Mouse (Mus musculus) kidney, embryonic 14.5 days (tissue): ENCODE results near the gene Zfp273. TPM values are rescaled to one million over a fixed set of nuclear protein-coding genes. Genes with fewer than 3 reads are reported as not detected.
"Not testable (repeated sequence)": the region's sequence is repeated elsewhere in the genome, so short reads cannot be mapped to it uniquely, and the experiment has no call there.

ENCODE experiments used
- ATAC-seq: fragments of 200-750 bp; cut with Nextera tagmentation; 2 replicates; pipeline ENCODE4 v1.8.0; 2017; ENCODE audit warnings: moderate number of reproducible peaks, mild to moderate bottlenecking, moderate TSS enrichment, moderate library complexity; ENCODE audit not compliant: low FRiP score, low TSS enrichment
- H3K27ac ChIP-seq: fragments of 300-500 bp; sonication (generic); 2 replicates; pipeline ENCODE4 v1.5.1; 2014; ENCODE audit warnings: low read depth, mild to moderate bottlenecking, low read length, moderate library complexity, mixed read lengths
- H3K27me3 ChIP-seq: fragments of 300-500 bp; sonication (generic); 2 replicates; pipeline ENCODE4 v1.6.1; 2014; ENCODE audit warnings: mild to moderate bottlenecking, low read length; ENCODE audit not compliant: control insufficient read depth, insufficient read depth
- H3K36me3 ChIP-seq: fragments of 300-500 bp; sonication (generic); 2 replicates; pipeline ENCODE4 v1.6.1; 2014; ENCODE audit warnings: low read length, mixed read lengths; ENCODE audit not compliant: control insufficient read depth, insufficient read depth
- H3K4me1 ChIP-seq: fragments of 300-500 bp; sonication (generic); 2 replicates; pipeline ENCODE4 v1.6.1; 2014; ENCODE audit warnings: low read length, mixed read lengths; ENCODE audit not compliant: control insufficient read depth, insufficient read depth
- H3K4me2 ChIP-seq: fragments of 300-500 bp; sonication (generic); replicated peaks from 2 replicates; pipeline ENCODE4 v1.6.1; 2014; ENCODE audit warnings: low read depth, mild to moderate bottlenecking, low read length
- H3K4me3 ChIP-seq: fragments of 300-500 bp; sonication (generic); 2 replicates; pipeline ENCODE4 v1.5.1; 2014; ENCODE audit warnings: mild to moderate bottlenecking, low read length
- H3K9ac ChIP-seq: fragments of 300-500 bp; sonication (generic); 2 replicates; pipeline ENCODE4 v1.6.1; 2014; ENCODE audit warnings: low read depth, mild to moderate bottlenecking, low read length, moderate library complexity
- H3K9me3 ChIP-seq: fragments of 300-500 bp; sonication (generic); 2 replicates; pipeline ENCODE4 v1.6.1; 2016; ENCODE audit warnings: low read length; ENCODE audit not compliant: control insufficient read depth
- WGBS: fragments of 180-500 bp; shearing (Covaris S2); extraction: QIAGEN DNeasy Blood & Tissue Kit; methylation state at CpG from one replicate; pipeline ENCODE4 v1.1.7; 2014; 5-methylcytosine and 5-hydroxymethylcytosine counted together
- polyA plus RNA-seq: library from polyadenylated mRNA; unstranded; fragments of >200 nt; fragmentation: Nextera tagmentation; extraction: Ambion mirVana; gene quantifications from 2 replicates; pipeline ENCODE4 v1.2.1, GENCODE M21; 2014

Gene Zfp273
- 7.3 and 8.8 TPM in 2 replicates for polyA plus RNA-seq

DNA sequence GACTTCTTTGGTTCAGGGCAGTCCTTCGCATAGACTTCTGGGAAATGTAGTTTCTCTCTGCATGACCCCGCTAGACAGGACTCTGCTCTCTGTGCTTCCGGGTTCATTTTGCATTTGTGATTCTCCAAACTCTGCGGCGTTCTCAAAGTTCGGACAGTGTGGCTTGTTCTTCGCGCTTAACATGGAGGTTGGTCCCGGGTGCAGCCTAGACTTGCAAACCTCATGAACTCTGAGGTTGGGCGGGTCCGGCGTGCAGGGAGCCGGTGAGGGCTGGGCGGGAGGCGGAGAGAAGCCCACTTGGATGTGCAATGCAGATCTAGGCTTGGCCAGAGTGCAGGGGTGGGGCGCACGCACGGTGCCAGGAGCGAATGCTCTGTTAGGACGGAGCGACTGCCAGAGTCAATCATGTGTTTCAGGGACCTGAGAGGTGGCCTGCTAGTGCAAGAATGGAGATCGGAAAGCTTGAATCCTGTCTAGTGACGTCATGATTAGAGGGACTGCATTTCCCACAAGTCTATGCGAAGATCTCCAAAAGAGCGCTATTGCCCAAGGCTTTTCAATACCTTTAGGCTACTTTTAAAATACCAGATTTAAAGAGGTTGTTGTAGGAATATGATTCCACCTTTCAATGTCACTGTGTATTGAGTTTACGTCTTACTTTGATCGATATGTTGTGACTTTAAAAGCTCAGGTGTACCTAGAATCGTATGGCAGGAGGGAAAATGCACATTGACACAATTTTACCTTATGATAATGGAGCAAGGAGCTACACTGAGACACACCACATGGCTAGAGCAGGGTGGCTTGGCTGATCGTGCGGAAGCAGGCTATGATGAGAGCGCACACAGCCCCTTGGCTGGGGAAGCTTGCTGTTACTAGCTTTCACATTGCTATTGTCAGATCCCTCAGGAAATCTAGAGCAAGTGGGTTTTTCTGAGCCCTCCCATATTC, at the start of gene Zfp273:
Zfp273 (plus strand) TSS at position 31 of the 951 bp plus-strand sequence.
- Histone ChIP-seq H3K27ac (peak within 1 kb of the TSS; percentile 85), H3K4me1 (no peaks in the 10 kb centered on the region), H3K4me3 (peak within 1 kb of the TSS; percentile 88), H3K4me2 (peak within 1 kb of the TSS; percentile 68), H3K27me3 (no peaks in the 10 kb centered on the region), H3K9me3 (no peaks in the 10 kb centered on the region), H3K9ac (peak within 1 kb of the TSS; percentile 63; the same call in 1 of the 2 replicates), H3K36me3 (no peaks in the 10 kb centered on the region)
- 5% methylated on average over 31 of the region's 31 CpGs for WGBS
- ATAC-seq = peak; percentile 96

DNA sequence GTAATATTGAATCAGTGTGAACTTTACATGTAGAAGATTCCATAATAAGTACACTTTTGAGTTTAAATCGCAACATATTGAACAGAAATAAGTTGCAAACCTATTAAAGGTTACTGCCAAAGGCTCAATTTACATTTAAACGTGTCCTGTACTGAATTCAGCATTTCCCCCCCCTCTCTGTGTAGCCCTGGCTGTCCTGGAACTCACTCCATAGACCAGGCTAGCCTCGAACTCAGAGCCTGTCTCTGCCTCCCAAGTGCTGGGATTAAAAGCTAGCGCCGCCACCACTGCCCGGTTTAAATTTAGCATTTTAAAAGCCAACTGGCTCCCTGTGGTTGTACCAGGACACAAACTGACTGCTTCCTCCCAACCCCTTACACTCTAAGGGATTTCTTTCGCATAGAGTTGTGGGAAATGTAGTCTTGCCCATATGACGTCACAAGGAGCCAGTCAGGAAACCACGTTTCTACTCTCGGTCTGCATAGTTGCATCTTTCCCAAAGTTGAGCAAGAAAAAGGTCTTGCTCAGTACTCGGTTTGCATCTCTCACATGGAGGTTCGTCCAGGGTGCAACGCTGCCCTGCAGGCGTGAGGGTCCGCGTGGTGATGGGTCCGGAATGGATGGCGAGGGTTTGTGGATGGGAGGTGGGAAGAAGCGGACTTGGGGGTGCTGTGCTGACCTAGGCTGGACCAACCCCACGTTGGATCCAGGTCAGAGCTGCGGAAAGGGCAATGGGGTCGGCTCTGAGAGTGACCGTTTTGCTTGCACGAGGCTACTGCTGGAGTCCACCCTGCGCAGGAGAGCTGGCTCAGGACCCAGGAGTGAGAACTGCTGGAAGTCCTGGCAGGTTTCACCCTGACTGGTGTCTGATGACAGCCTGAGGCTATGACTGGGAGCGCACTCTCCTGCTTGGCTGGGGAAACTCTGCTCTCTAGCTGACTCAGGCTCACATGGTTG, 34.0 kb upstream of the Zfp273 start, which contains the start of gene Zfp493:
Zfp493 (plus strand) TSS at position 429 of the 957 bp plus-strand sequence.
- 8% methylated on average over 26 of the region's 26 CpGs for WGBS
- peak; percentile 97 for ATAC-seq
- H3K27ac ChIP-seq = no peak within 1 kb of the TSS

DNA sequence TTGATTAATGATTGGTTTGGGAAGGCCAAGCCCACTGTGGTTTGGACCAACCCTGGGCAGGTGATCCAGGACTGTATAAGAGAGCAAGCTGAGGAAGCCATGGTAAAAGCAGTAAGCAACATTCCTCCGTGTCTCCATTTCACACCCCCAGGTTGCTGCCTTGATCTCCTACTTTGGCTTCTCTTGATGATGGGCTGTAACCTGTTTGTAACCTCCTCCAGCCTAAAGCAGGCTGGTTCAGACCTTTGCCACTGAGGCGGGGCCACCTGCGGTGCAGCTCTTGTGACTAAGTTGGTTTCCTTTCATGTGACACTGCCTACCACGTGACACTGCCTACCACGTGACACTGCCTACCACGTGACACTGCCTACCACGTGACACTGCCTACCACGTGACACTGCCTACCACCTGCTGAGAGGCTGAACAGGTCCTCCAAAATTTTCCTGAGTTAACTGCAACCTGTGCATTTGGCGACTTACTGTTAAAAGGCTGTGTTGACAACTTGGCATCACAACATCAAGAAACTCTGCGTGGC, 21.6 kb upstream of the Zfp273 start:
- no peak overlapping the region for H3K4me3 ChIP-seq
- no peak overlapping the region for H3K27ac ChIP-seq
- H3K36me3 ChIP-seq = no peaks in the 10 kb centered on the region
- no peak overlapping the region for H3K9ac ChIP-seq
- 97% methylated on average over 10 of the region's 10 CpGs for WGBS
- H3K27me3 ChIP-seq = no peaks in the 10 kb centered on the region
- ATAC-seq = no peak
- H3K9me3 ChIP-seq = peaks cover 4% of the 10 kb centered on the region; the same call in 1 of the 2 replicates
- no peak overlapping the region for H3K4me2 ChIP-seq
- H3K4me1 ChIP-seq = no peaks in the 10 kb centered on the region

More for the DNA sequence above, 34.0 kb upstream of the Zfp273 start, which contains the start of gene Zfp493:
- Histone ChIP-seq H3K4me1 (0 out of 2 replicates have a peak, but pooled peaks cover 2% of the 10 kb centered on the region), H3K4me3 (peak within 1 kb of the TSS; percentile 77), H3K4me2 (peak within 1 kb of the TSS; percentile 74), H3K9ac (peak within 1 kb of the TSS; percentile 63), H3K9me3 (no peaks in the 10 kb centered on the region), H3K27me3 (no peaks in the 10 kb centered on the region), H3K36me3 (no peaks in the 10 kb centered on the region)

DNA sequence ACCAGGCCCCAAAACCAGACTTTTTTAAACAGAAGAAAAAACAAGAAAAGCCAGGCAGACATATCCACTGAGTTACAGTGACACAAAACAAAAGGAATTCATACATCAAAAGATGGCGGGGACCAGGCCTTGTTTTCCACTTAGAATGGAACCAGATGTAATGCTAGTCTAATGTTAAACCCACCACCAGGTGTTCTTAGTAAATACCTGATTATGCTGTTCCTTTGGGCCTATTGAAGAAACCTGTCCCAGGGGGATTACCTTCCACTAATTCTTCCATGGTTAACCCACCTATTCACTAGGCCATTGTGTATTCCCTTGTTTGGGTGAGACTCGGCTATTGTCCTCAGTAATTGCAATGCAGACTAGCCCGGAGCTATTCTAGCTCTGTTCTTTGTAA, 14.9 kb upstream of the Zfp273 start:
- Histone ChIP-seq H3K4me2 (no peak overlapping the region), H3K27ac (no peak overlapping the region), H3K9me3 (no peaks in the 10 kb centered on the region), H3K4me3 (no peak overlapping the region), H3K9ac (no peak overlapping the region), H3K4me1 (no peaks in the 10 kb centered on the region), H3K27me3 (no peaks in the 10 kb centered on the region), H3K36me3 (no peaks in the 10 kb centered on the region)
- WGBS = 76% methylated on average over 3 of the region's 3 CpGs
- no peak for ATAC-seq

DNA sequence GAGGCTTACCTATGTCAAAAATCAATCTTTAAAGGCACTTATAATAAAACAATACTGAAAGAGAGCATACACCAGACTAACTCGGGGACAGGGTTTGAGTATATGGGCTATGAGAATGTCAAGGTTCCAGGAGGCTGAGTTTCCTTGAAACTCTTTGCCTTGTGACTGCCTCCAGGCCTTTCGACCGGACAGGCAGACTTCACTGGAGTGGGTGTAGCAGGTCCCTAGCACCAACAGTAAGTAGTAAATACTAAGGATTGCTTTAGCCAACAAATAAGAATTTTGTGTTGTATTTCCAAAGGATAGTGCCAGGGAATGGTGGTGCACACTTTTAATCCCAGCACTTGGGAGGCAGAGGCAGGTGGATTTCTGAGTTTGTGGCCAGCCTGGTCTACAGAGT, 14.4 kb upstream of the Zfp273 start:
- H3K36me3 ChIP-seq, H3K27me3 ChIP-seq, H3K4me3 ChIP-seq, H3K9ac ChIP-seq, H3K4me1 ChIP-seq, H3K4me2 ChIP-seq, H3K9me3 ChIP-seq, ATAC-seq, H3K27ac ChIP-seq: not testable (repeated sequence)
- 89% methylated on average over 3 of the region's 3 CpGs for WGBS

DNA sequence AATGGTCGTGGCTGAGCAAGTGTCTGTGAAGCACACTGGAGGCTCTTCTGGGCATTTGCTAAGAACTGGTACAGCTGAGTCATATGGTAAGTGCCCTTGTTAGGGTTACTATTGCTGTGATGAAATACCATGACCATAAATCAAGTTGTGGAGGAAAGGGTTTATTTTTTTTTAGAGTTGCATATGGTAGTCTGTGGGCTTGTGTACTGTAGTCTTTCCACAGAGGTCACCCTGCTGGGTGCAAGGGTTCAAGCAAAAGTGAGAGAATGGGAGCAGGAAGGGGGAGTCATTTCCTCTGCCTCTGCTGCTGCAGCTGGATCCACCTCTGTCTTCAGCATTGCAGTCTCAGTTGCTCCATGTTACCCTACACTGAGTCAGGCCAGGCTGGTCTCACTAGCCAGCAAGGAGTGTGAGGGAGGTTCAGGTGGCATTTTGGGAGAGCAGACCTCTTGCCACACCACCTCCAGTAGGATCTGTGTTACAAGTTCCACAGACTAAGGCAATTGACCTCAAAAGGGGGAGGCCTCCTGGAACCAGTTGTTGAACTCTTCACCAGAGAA, 1.8 kb upstream of the Zfp273 start:
- H3K36me3 ChIP-seq = no peaks in the 10 kb centered on the region
- 63% methylated on average over 1 of the region's 1 CpGs for WGBS
- no peak overlapping the region for H3K4me3 ChIP-seq
- no peak overlapping the region for H3K9ac ChIP-seq
- no peak overlapping the region for H3K27ac ChIP-seq
- H3K9me3 ChIP-seq = no peaks in the 10 kb centered on the region
- H3K4me2 ChIP-seq = no peak overlapping the region
- H3K4me1 ChIP-seq = no peaks in the 10 kb centered on the region
- ATAC-seq = no peak
- no peaks in the 10 kb centered on the region for H3K27me3 ChIP-seq

DNA sequence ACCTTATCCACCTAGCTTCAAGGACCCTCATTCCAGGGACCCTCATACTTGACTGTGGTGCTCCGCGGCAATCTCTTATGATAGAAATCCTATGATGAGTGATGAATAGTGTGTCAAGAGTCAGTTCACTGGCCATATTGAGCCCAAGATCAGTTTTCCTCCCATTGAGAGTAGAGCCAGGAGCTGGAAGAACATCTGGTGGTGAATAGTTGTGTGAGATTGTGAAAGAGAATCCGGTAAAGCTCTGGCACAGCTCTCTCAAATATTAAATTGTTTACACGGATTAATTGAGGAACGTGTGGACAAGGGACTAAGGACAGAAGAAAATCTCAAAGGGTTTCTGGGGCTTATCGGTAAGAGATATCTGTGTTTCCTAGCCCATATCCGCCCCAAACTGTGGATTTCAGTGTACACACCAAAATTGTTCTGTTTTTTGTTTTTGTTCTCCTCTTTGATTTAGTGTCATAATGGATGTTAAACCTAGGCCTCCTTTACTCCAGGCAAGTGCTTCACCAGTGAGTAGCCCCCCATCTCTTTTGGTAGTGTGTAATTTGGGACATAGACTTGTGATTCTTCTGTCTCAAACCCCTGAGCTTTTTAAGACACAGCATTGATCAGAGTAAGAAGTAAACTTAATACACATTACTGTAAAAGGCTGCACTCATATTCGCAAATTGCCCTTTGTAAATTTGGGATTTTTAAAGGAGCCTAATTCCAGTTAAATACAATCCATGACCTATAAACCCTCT, 405 bp upstream of the Zfp273 start:
- H3K36me3 ChIP-seq = no peaks in the 10 kb centered on the region
- H3K4me1 ChIP-seq = no peaks in the 10 kb centered on the region
- peak overlapping the region; percentile 68 for H3K4me2 ChIP-seq
- no peaks in the 10 kb centered on the region for H3K27me3 ChIP-seq
- no peaks in the 10 kb centered on the region for H3K9me3 ChIP-seq
- no peak overlapping the region for H3K9ac ChIP-seq
- 80% methylated on average over 8 of the region's 8 CpGs for WGBS
- H3K27ac ChIP-seq = 0 out of 2 replicates have a peak overlapping the region, but pooled peaks have one; percentile 85
- ATAC-seq = no peak; the same call in 1 of the 2 replicates
- peak overlapping the region; percentile 88 for H3K4me3 ChIP-seq

DNA sequence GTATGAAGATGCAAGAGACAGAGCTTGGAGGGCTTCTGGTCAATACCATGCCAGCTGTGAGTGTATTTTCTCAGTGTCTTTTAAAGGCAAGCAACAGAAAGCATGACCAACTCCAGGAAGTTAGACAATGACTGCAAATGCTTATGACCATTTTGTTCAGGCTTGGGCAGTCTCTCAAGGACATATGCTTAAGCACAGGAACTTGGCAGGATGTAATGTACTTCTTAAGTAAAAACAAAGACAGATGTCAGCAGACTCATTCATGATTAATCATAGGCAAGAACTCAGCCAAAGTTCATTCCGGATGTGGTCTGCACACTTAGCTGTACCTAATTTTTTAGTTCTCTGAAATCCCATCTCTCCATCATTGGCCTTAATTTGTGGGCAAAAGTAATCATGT, 5.1 kb downstream of the Zfp273 start:
- H3K4me2 ChIP-seq = no peak overlapping the region
- H3K4me1 ChIP-seq = no peaks in the 10 kb centered on the region
- no peaks in the 10 kb centered on the region for H3K9me3 ChIP-seq
- ATAC-seq = no peak
- no peak overlapping the region for H3K27ac ChIP-seq
- H3K9ac ChIP-seq = no peak overlapping the region
- WGBS = 87% methylated on average over 1 of the region's 1 CpGs
- H3K4me3 ChIP-seq = no peak overlapping the region
- H3K36me3 ChIP-seq = no peaks in the 10 kb centered on the region
- no peaks in the 10 kb centered on the region for H3K27me3 ChIP-seq
